Mouse (Mus musculus) E14TG2a.4 (cell line): ENCODE measurements at regions not wholly inside any gene's neighbourhood (a gene's known extent, or its start where the extent isn't known, plus 50 kb on each side); places are given as distances from the start of the nearest gene placed in this dataset.
A peak's percentile ranks its signal among the peaks of the same experiment; 100 is the strongest.

Experiments
- H3K27me3 ChIP-seq: 2 replicates; pipeline ENCODE4 v1.6.1; 2014; ENCODE audit warnings: low read length, control low read depth; ENCODE audit not compliant: insufficient read depth
- H3K36me3 ChIP-seq: 2 replicates; pipeline ENCODE4 v1.6.1; 2014; ENCODE audit warnings: low read length, control low read depth; ENCODE audit not compliant: insufficient read depth
- H3K4me1 ChIP-seq: replicated peaks from 2 replicates; pipeline ENCODE4 v1.6.1; 2014; ENCODE audit warnings: low read depth, low read length, control low read depth
- H3K4me3 ChIP-seq: replicated peaks from 2 replicates; pipeline ENCODE4 v1.5.1; 2014; ENCODE audit warnings: mild to moderate bottlenecking, low read length
- H3K9me3 ChIP-seq: 2 replicates; pipeline ENCODE4 v1.6.1; 2014; ENCODE audit warnings: low read length, control low read depth
- CTCF ChIP-seq: conservative IDR thresholded peaks from 2 replicates; pipeline ENCODE4 v1.5.1; 2014; ENCODE audit warnings: low read length
- NANOG ChIP-seq: IDR thresholded peaks from 2 replicates; pipeline ENCODE4 v1.6.1; 2014; ENCODE audit warnings: borderline replicate concordance, low read length, mixed read lengths
- POU5F1 ChIP-seq: IDR thresholded peaks from 2 replicates; pipeline ENCODE4 v1.6.1; 2014; ENCODE audit warnings: low read length, borderline replicate concordance

DNA sequence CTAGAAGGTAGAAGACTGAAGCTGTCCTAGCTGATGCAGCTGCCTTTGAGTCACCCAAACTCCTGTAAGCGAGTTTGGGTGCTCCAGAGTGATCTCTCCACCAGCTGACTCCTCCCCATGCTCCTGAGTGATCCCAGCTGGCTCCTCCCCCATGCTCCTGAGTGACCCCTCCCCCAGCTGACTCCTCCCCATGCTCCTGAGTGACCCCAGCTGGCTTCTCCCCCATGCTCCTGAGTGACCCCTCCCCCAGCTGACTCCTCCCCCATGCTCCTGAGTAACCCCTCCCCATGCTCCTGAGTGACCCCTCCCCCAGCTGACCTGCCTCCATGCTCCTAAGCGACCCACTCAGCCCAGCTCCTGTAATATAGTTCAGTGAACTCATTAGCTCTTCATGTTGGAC, 123.7 kb downstream of the Tfap2c start:
- H3K4me1 ChIP-seq: peaks cover 25% of the 10 kb centered on the region
- peaks cover 54% of the 10 kb centered on the region for H3K27me3 ChIP-seq
- TF ChIP-seq POU5F1 (no peak), NANOG (no peak), CTCF (no peak)

DNA sequence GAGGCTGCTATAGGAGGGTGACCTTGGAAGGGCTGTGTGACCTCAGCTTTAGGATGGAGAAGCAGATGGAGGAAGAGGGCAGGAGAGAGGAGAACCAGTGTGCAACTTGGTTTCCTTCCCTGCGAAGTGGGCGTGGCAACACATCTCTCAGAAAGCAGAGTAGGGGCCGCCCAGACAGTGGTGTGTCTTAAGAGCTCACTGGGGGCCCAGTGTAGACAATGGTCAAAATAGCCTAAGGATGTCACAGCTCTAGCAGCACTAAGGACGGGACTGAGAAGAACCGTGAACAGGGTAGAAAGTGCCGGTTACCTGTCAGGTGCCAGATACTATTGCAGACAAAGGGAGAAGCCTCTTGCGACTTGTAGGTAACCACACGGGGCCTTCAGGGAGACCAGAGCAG, 125.2 kb downstream of the Tfap2c start:
- Histone ChIP-seq H3K4me1 (peaks cover 33% of the 10 kb centered on the region), H3K36me3 (no peaks in the 10 kb centered on the region), H3K4me3 (0 out of 2 replicates have a peak overlapping the region, but pooled peaks have one; percentile 17), H3K9me3 (no peaks in the 10 kb centered on the region), H3K27me3 (peaks cover 44% of the 10 kb centered on the region)
- TF ChIP-seq CTCF (no peak), POU5F1 (no peak), NANOG (no peak)

More for the DNA sequence above, 123.7 kb downstream of the Tfap2c start:
- Histone ChIP-seq H3K36me3 (no peaks in the 10 kb centered on the region), H3K4me3 (no peak overlapping the region), H3K9me3 (peaks cover 7% of the 10 kb centered on the region; the same call in 1 of the 2 replicates)

DNA sequence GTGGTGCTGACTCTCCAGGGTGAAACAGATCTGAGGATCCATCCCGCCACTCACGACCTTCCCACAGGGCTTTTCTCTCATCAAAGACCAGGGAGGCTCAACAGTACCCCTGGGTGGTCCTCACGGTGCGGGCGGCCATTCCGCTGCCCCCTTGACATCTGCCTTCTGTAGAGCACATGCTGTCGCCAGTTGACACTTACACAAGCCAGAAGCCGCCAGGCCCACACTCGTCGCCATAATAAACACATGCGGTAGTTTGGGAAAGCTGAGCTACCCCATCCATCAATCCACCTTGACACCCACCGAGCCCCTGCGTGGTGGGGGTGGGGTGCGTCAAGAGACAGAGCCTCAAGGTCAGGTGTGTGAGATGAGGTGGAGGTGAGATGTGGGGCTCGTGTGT, 125.7 kb downstream of the Tfap2c start:
- TF ChIP-seq POU5F1: no peak
- TF ChIP-seq CTCF: no peak
- no peak for TF ChIP-seq NANOG
- H3K4me3 ChIP-seq: 0 out of 2 replicates have a peak overlapping the region, but pooled peaks have one; percentile 17
- peaks cover 40% of the 10 kb centered on the region for H3K27me3 ChIP-seq
- no peaks in the 10 kb centered on the region for H3K36me3 ChIP-seq
- no peaks in the 10 kb centered on the region for H3K9me3 ChIP-seq
- peaks cover 33% of the 10 kb centered on the region for H3K4me1 ChIP-seq

GRCm38 (mm10) chr2:172690196-172690595, 140.8 kb downstream of the Tfap2c start:
- no peak overlapping the region for H3K4me3 ChIP-seq
- peaks cover 21% of the 10 kb centered on the region for H3K27me3 ChIP-seq
- no peaks in the 10 kb centered on the region for H3K4me1 ChIP-seq
- H3K9me3 ChIP-seq: peaks cover 5% of the 10 kb centered on the region; the same call in 1 of the 2 replicates
- no peak for TF ChIP-seq CTCF
- TF ChIP-seq POU5F1: no peak
- TF ChIP-seq NANOG: no peak
- no peaks in the 10 kb centered on the region for H3K36me3 ChIP-seq

GRCm38 (mm10) chr2:172690931-172691651, 141.7 kb downstream of the Tfap2c start:
- Histone ChIP-seq H3K4me3 (no peak overlapping the region), H3K27me3 (peaks cover 17% of the 10 kb centered on the region), H3K4me1 (no peaks in the 10 kb centered on the region), H3K36me3 (no peaks in the 10 kb centered on the region), H3K9me3 (peaks cover 5% of the 10 kb centered on the region; the same call in 1 of the 2 replicates)
- TF ChIP-seq POU5F1 (no peak), CTCF (no peak), NANOG (no peak)

GRCm38 (mm10) chr2:172698961-172699360, 149.6 kb downstream of the Tfap2c start:
- Histone ChIP-seq H3K4me3 (no peak overlapping the region), H3K27me3 (peaks cover 23% of the 10 kb centered on the region), H3K9me3 (no peaks in the 10 kb centered on the region), H3K4me1 (peaks cover 23% of the 10 kb centered on the region), H3K36me3 (no peaks in the 10 kb centered on the region)
- TF ChIP-seq CTCF (no peak), NANOG (no peak)

DNA sequence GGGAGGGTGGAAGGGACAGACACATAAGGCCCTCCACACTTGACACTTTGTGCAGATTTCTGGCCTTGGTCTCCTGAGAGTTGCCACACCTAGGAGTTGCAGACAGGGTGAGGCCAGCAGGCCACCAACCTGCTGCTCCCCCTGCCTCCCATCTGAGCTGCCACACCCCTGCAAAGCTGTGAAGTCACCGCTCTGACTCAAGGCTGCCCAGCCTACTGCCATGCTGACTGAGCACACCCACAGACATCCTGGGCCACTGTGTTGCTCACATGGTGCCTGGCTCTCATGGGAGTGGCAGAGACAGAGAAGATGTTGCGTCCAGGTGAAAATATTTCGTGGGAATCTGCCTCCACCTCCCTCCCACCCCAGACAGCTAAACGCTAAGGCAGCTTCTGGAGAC, 150.3 kb downstream of the Tfap2c start:
- H3K4me3 ChIP-seq: no peak overlapping the region
- H3K27me3 ChIP-seq: peaks cover 24% of the 10 kb centered on the region
- H3K9me3 ChIP-seq: no peaks in the 10 kb centered on the region
- no peaks in the 10 kb centered on the region for H3K36me3 ChIP-seq
- H3K4me1 ChIP-seq: peaks cover 23% of the 10 kb centered on the region
- TF ChIP-seq POU5F1: no peak
- no peak for TF ChIP-seq NANOG
- TF ChIP-seq CTCF: no peak

DNA sequence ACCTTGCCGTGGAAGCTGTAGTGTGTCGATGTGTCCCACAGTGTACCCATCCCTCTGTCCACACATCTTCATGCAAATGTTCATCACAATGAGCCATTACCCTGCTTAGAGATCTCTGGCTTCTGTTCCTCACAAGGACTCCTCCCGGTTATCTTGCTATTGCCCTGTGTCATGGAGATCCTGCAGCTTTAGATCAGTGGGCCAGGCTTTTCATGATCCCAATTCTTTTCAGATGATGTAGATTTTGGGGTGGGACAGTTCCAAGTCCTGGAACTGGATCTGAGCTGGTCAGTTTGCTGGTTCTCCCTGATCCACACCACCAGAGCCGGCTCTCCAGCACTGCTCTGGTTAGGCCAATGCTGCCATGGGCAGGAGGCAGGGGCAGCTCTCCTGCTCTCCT, 161.2 kb downstream of the Tfap2c start:
- peaks cover 34% of the 10 kb centered on the region for H3K27me3 ChIP-seq
- H3K36me3 ChIP-seq: no peaks in the 10 kb centered on the region
- no peaks in the 10 kb centered on the region for H3K9me3 ChIP-seq
- peaks cover 28% of the 10 kb centered on the region for H3K4me1 ChIP-seq
- TF ChIP-seq NANOG: no peak
- no peak for TF ChIP-seq CTCF
- TF ChIP-seq POU5F1: no peak
- H3K4me3 ChIP-seq: 0 out of 2 replicates have a peak overlapping the region, but pooled peaks have one; percentile 17
